Mouse (Mus musculus): ENCODE data around the gene Ptpn14. TPM values are rescaled to one million over a fixed set of nuclear protein-coding genes. Genes with fewer than 3 reads are reported as not detected.

Ptpn14 gene
- total and polyA plus RNA-seq, 2 experiments from 2014 or later, result 4.2 to 23.5 TPM

GRCm38 (mm10) chr1:189860112-189860941 lies 132.3 kb downstream of the Ptpn14 start:
- H3K4me3 ChIP-seq (ENCODE audit: low read depth, low read length), result no peak overlapping the region
- peak overlapping the region; percentile 33 for H3K27ac ChIP-seq (ENCODE audit: low read depth)
- 74% methylated on average over 17 of the region's 17 CpGs for WGBS
- no peak for DNase-seq (ENCODE audit: low spot score)
- H3K9me3 ChIP-seq (replicated peaks; ENCODE audit: control insufficient read depth, low read length), result no peaks in the 10 kb centered on the region
- H3K4me1 ChIP-seq (ENCODE audit: control insufficient read depth, insufficient read depth), result peaks cover 4% of the 10 kb centered on the region; the same call in 1 of the 2 replicates
- H3K27me3 ChIP-seq (ENCODE audit: control insufficient read depth, insufficient read depth, low read length), result no peaks in the 10 kb centered on the region
- H3K36me3 ChIP-seq (replicated peaks; ENCODE audit: control insufficient read depth, insufficient read depth, low read length), result peaks cover 49% of the 10 kb centered on the region
- no peak for TF ChIP-seq EP300 (IDR thresholded peaks at IDR 0.05; ENCODE audit: low read depth)
- peak; percentile 49 for TF ChIP-seq CTCF (IDR thresholded peaks at IDR 0.05; ENCODE audit: low read depth)
- H3K9ac ChIP-seq (replicated peaks; ENCODE audit: low read depth, low read length), result no peak overlapping the region
- ATAC-seq (ENCODE audit: insufficient read depth, low read depth), result peak; percentile 28
- H3K4me2 ChIP-seq (ENCODE audit: low read depth, low read length), result no peak overlapping the region

GRCm38 (mm10) chr1:189860942-189861315 lies 132.9 kb downstream of the Ptpn14 start:
- Histone ChIP-seq H3K27ac (ENCODE audit: low read depth) (peak overlapping the region; percentile 33; the same call in 1 of the 2 replicates), H3K36me3 (replicated peaks; ENCODE audit: control insufficient read depth, insufficient read depth, low read length) (peaks cover 47% of the 10 kb centered on the region), H3K4me2 (ENCODE audit: low read depth, low read length) (no peak overlapping the region), H3K4me1 (ENCODE audit: control insufficient read depth, insufficient read depth) (peaks cover 4% of the 10 kb centered on the region; the same call in 1 of the 2 replicates), H3K9me3 (replicated peaks; ENCODE audit: control insufficient read depth, low read length) (no peaks in the 10 kb centered on the region), H3K9ac (replicated peaks; ENCODE audit: low read depth, low read length) (no peak overlapping the region), H3K27me3 (ENCODE audit: control insufficient read depth, insufficient read depth, low read length) (no peaks in the 10 kb centered on the region), H3K4me3 (ENCODE audit: low read depth, low read length) (no peak overlapping the region)
- 44% methylated on average over 12 of the region's 12 CpGs for WGBS
- TF ChIP-seq EP300 (IDR thresholded peaks at IDR 0.05; ENCODE audit: low read depth), result no peak
- no peak for TF ChIP-seq CTCF (IDR thresholded peaks at IDR 0.05; ENCODE audit: low read depth)
- peak; percentile 67 for ATAC-seq (ENCODE audit: insufficient read depth, low read depth)
- peak; percentile 22 for DNase-seq (ENCODE audit: low spot score)

GRCm38 (mm10) chr1:189863727-189864126 lies 135.7 kb downstream of the Ptpn14 start:
- WGBS, result 95% methylated on average over 3 of the region's 3 CpGs

GRCm38 (mm10) chr1:189864301-189864700 lies 136.2 kb downstream of the Ptpn14 start:
- Histone ChIP-seq H3K9ac (replicated peaks; ENCODE audit: low read depth, low read length) (no peak overlapping the region), H3K4me3 (ENCODE audit: low read depth, low read length) (no peak overlapping the region), H3K27me3 (ENCODE audit: control insufficient read depth, insufficient read depth, low read length) (no peaks in the 10 kb centered on the region), H3K27ac (ENCODE audit: low read depth) (0 out of 2 replicates have a peak overlapping the region, but pooled peaks have one; percentile 32), H3K4me1 (ENCODE audit: control insufficient read depth, insufficient read depth) (peaks cover 21% of the 10 kb centered on the region), H3K4me2 (ENCODE audit: low read depth, low read length) (no peak overlapping the region), H3K9me3 (replicated peaks; ENCODE audit: control insufficient read depth, low read length) (no peaks in the 10 kb centered on the region), H3K36me3 (replicated peaks; ENCODE audit: control insufficient read depth, insufficient read depth, low read length) (peaks cover 19% of the 10 kb centered on the region; the same call in 1 of the 2 replicates)
- TF ChIP-seq CTCF (IDR thresholded peaks at IDR 0.05; ENCODE audit: low read depth), result peak; percentile 18; the same call in 1 of the 2 replicates
- TF ChIP-seq EP300 (IDR thresholded peaks at IDR 0.05; ENCODE audit: low read depth), result no peak
- no peak for DNase-seq (ENCODE audit: low spot score)
- no peak for ATAC-seq (ENCODE audit: insufficient read depth, low read depth)
- 70% methylated on average over 9 of the region's 9 CpGs for WGBS

More at GRCm38 (mm10) chr1:189863727-189864126, 135.7 kb downstream of the Ptpn14 start:
- TF ChIP-seq CTCF (IDR thresholded peaks at IDR 0.05; ENCODE audit: low read depth), result no peak
- Histone ChIP-seq H3K9ac (replicated peaks; ENCODE audit: low read depth, low read length) (no peak overlapping the region), H3K36me3 (replicated peaks; ENCODE audit: control insufficient read depth, insufficient read depth, low read length) (peaks cover 23% of the 10 kb centered on the region; the same call in 1 of the 2 replicates), H3K4me3 (ENCODE audit: low read depth, low read length) (no peak overlapping the region), H3K27ac (ENCODE audit: low read depth) (0 out of 2 replicates have a peak overlapping the region, but pooled peaks have one; percentile 32), H3K4me2 (ENCODE audit: low read depth, low read length) (no peak overlapping the region), H3K27me3 (ENCODE audit: control insufficient read depth, insufficient read depth, low read length) (no peaks in the 10 kb centered on the region), H3K9me3 (replicated peaks; ENCODE audit: control insufficient read depth, low read length) (no peaks in the 10 kb centered on the region), H3K4me1 (ENCODE audit: control insufficient read depth, insufficient read depth) (peaks cover 21% of the 10 kb centered on the region)
- no peak for DNase-seq (ENCODE audit: low spot score)
- ATAC-seq (ENCODE audit: insufficient read depth, low read depth), result no peak

- H3K36me3 ChIP-seq (replicated peaks; ENCODE audit: control insufficient read depth, insufficient read depth, low read length), result peaks cover 19% of the 10 kb centered on the region; the same call in 1 of the 2 replicates
- 69% methylated on average over 15 of the region's 15 CpGs for WGBS
Measured at GRCm38 (mm10) chr1:189864846-189865560, 136.9 kb downstream of the Ptpn14 start.

More at GRCm38 (mm10) chr1:189864846-189865560, 136.9 kb downstream of the Ptpn14 start:
- no peak for DNase-seq (ENCODE audit: low spot score)
- no peaks in the 10 kb centered on the region for H3K27me3 ChIP-seq (ENCODE audit: control insufficient read depth, insufficient read depth, low read length)
- TF ChIP-seq CTCF (IDR thresholded peaks at IDR 0.05; ENCODE audit: low read depth) (no peak), EP300 (IDR thresholded peaks at IDR 0.05; ENCODE audit: low read depth) (no peak)
- no peak for ATAC-seq (ENCODE audit: insufficient read depth, low read depth)
- H3K27ac ChIP-seq (ENCODE audit: low read depth), result 0 out of 2 replicates have a peak overlapping the region, but pooled peaks have one; percentile 87
- H3K9ac ChIP-seq (replicated peaks; ENCODE audit: low read depth, low read length), result no peak overlapping the region
- H3K9me3 ChIP-seq (replicated peaks; ENCODE audit: control insufficient read depth, low read length), result no peaks in the 10 kb centered on the region
- H3K4me2 ChIP-seq (ENCODE audit: low read depth, low read length), result no peak overlapping the region
- H3K4me3 ChIP-seq (ENCODE audit: low read depth, low read length), result no peak overlapping the region
- peaks cover 21% of the 10 kb centered on the region for H3K4me1 ChIP-seq (ENCODE audit: control insufficient read depth, insufficient read depth)
